Mouse (Mus musculus) brain, embryonic 18.5 days (tissue): ENCODE measurements at regions not wholly inside any gene's neighbourhood (a gene's known extent, or its start where the extent isn't known, plus 50 kb on each side); places are given as distances from the start of the nearest gene placed in this dataset.

Experiments used
- DNase-seq: peaks from one replicate; pipeline ENCODE4 v3.0.0-alpha.2; 2012; ENCODE audit warnings: low read depth, low spot score

GRCm38 (mm10) chr14:101267536-101267935, 67.4 kb upstream of the Prr30 start:
- no peak for DNase-seq
